Mouse (Mus musculus): ENCODE data around the gene Fndc8. TPM values are rescaled to one million over a fixed set of nuclear protein-coding genes. Genes with fewer than 3 reads are reported as not detected.

Gene Fndc8
- polyA plus RNA-seq, 2 experiments from 2014 or later = 0.25 TPM; not detected in 1

DNA sequence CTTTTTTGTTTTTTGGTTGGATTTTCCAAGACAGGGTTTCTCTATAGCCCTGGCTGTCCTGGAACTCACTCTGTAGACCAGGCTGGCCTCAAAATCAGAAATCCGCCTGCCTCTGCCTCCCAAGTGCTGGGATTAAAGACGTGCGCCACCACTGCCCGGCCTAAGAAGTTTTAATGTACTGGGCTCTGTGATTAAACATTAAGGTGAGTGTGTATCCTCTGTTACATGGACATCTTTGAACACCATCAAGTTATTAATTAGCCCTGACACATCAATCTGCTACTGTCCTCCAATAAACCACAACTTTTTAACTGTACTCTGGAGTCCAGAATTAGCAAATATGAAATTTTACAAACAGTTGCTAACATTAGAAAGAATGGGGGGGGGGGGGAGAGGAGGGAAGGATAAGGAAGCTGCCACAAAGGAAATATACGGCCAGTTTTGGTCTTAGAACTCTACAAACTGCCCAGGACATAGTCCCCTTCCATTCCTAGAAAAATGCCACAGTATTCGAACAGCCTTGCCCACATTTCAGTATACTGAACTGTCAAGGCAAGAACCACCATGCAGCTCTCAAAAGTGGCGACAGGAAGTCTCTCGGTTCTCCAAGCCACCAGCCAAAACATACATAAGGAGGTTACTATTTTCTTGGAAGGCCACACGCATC, 22.3 kb upstream of the Fndc8 start:
- no peak for ATAC-seq

DNA sequence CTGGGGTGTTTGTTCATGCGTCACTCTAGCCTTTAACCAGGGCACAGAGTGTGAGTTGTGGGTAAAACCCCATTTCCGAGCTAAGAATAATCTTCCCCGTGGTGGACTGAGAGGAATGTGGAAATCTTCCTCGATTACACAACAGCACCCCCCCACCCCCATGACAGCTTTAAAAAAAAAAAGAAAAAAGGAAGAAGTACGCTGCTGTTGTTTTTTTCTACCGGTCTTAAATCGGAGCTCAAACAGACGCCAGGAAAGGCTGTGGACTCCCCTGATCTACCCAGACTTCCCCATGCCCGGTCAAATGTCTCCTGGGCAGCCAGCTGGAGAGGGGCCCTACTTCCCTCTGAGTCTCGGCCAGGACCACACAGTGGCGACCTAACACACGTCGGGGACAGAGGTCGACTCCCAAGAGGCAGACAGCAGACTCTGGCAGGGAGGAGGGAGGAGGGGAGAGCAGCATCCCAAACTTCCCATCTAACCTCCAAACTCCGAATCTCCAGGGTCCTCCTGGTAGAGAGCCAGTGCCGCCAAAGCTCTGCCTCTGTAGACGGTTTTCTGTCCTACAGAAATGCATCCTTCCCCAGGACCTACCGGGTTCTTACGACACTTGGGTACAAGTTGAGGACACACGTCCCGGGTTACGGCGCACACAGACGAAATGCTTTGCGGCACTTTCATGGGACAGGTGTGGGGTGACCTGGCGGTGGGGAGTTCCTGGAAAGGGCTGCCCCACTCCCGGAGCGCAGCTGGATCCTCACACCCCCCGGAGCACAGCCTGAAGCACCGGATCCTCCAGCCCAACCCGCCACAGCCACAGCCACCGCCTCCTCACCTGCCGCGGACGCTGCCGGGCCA, 21.5 kb upstream of the Fndc8 start:
- peak; percentile 41 for ATAC-seq

DNA sequence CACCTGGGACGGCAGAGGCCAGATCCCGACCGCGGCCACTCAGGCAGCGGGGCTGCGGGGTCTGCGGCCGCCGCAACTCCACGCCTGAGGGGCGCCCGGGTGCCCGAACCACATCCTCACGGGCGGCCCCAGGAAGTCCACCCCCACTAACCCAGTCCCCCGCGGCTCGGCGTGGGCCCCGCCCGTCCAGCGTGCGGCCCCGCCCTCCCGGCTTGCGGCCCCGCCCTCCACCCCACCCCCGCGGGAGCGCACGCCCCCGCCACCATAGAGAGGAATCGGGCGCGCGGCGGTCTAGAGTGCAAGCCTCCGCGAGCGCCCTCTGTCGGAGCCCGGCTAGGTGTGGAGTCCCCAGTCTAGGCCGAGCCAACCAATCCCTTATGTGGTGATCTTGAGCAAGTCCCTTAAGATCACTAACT, 20.9 kb upstream of the Fndc8 start, which contains the start of gene Rffl:
Gene Rffl (minus strand): TSS at position 180 of the 416 bp plus-strand sequence.
- ATAC-seq = peak; percentile 79

DNA sequence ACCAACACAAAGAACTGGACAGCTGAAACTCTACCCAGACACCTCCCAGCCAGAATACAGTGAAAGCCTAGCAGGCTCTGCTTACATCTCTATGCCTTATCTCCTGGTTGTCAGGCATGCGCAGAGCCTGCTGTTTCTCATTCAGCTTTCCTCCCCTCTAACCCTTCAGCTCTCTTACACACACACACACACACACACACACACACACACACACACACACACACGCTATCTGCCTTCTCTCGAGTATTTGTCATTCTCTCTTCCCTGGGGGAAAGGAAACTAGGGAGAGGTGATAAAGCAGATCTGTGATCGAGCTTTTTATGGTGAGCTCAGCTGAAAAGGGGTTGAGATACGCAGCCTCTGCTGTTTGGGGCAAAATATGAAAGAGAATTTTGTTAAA, 17.0 kb upstream of the Fndc8 start:
- no peak for ATAC-seq

DNA sequence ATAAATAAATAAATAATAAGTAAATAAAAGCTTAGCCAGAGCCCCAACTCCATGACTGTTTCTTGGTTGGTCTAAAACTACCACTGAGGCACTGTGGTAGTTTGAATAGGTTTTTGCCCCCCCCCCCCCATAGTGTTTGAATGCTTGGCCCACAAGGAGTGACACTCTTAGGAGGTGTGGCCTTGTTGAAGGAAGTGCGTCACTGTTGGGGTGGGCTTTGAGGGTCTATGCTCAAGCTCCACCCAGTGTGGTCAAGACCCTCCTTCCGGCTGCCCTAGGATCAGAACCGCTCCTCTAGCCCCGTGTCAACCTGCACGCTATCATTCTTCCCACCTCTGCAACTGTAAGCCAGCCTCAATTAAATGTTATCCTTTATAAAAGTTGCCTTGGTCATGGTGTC, 16.3 kb upstream of the Fndc8 start:
- ATAC-seq = no peak

DNA sequence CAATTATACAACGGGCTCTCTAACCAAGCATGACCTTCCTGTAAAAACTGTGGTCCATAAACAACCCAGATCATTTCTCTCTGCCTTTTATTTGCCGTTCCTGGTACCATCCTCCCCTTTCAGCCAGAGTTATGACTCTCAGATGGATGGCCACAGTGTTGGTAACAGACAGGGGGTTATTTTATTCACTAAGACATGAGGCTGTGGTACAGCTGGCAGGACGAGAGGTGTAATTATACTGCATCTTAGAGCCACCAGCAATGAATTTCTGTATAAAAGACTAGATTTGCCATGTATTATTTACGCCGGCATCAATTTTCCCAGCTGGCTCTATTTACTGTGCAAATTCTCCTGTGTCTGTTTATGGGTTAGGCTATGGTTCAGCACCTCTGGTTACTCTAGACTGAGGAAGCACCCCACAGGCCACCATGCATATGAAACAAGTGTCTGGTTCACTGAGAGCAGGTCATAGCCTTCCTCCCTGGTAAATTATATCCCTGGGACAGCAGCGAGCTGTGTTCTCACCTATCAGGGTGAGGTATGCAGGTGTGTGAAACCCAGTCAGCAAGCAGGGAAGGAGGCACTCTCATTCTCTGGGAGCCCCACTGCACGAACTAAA, 14.1 kb upstream of the Fndc8 start:
- ATAC-seq = no peak

DNA sequence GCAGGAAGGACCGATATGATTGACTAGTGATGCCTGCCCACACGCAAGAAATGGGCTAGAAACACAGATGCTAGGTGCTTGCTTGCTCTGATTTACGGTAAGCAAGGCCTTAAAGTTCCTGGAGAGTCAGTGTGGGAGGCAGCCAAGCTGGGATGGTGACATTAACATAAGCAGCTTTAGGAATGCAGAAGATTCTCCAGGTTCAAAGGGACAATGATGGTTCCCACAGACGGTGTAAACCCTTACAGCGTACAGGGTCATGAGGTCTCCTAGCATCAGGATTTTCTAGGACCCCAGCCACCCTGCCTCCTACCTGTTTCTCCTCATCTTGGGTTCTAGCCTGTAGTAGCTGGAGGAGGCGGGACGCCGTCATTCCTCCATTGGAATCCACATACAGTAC, 8.7 kb upstream of the Fndc8 start:
- ATAC-seq = no peak

DNA sequence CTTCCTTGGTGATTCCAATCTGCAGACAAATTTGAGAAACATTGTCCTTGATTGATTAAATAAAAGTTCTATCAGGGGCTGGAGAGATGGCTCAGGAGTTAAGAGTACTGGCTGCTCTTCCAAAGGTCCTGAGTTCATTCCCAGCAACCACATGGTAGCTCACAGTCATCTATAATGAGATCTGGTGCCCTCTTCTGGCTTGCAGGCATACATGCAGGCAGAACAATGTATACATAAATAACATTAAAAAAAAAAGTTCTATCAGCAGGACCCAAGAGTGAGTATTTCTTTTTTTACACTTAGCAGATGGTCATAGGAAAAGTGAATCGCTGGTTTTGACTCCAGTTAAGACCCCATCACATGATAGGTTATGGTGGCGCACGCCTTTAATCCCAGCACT, 5.4 kb upstream of the Fndc8 start:
- no peak for ATAC-seq

DNA sequence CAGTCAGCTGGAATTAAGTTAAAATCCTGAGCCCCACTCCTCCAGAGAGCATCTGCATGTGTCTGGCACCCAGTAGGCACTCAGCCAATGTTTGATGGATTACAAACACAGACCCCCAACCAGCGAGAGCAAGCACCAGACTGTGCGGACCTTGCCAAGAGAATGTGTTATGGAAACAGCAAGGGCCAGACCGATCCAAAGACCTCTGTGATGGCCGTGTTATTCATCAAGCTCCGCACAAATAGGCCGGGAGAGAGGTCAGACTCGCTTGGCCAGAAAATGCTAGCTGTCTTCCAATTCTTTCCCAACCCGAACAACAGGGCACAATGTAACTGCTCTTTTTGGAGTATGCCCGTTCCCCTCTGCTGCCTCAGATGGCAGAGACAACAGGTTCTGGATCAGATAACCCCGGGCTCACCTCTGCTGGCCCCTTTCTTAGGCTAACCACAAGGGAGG, 3.4 kb upstream of the Fndc8 start:
- ATAC-seq = no peak

DNA sequence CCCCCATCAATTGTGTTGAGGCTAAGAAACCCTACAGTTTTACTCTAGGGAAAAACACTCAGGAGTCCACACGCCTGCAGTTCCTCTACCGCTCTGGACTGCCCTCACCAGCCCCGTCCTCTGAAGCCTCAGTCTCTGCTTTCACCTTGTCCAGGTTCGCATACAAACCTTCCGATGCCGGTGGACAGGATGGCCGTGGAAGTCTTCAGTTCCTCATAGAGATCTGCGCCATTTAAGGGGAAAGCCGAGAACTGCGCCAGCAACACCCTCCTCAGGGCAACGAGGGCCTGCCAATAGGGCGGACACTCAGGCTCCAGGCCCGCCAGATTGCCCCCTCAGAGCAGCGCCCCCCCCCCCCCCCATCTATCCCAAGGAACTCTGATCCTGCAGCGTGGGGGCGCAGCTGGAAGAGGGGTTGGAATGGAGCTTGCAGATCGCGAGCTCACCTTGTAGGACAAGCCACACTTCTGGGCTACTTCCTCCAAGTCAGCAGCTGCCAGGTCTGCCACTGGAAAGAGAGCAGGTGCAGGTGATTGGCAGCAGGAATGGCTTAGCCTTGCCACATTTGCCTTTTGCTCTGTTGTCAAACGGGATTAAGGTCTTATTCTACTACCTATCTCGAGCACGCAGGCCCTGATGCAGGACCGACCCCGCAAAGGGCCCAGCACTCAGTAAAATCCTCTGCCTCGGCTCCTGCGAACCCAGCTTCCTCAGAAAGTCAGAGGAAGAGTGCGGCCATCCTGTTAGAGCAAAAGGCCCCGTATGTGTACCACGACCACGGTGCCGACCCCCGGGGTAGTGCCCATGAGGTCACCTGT, 2.2 kb upstream of the Fndc8 start:
- ATAC-seq = peak; percentile 38

DNA sequence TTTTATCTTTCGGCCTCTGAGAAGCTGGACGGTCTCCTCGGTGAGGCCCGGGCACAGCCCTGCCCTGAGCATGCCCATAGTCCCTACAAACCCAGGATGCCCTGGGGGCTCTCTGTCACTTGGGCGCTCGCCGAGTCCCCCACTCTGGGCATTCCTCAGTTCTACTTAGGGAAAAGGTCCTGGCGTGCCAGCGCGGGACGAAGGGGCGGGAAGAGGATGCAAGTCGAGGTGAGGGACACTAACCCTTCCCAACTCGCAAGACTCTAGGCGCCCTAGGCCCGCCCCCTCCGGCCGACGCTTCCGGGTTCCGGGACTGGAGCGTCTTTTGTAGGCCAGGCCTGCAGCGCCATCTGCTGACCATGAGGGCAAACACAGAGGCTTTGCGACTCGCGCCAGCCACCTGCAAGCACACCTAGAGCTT, 1.6 kb upstream of the Fndc8 start, which contains the start of gene Rad51d:
Gene Rad51d (minus strand): TSS at position 273 of the 421 bp plus-strand sequence.
- peak; percentile 92 for ATAC-seq

DNA sequence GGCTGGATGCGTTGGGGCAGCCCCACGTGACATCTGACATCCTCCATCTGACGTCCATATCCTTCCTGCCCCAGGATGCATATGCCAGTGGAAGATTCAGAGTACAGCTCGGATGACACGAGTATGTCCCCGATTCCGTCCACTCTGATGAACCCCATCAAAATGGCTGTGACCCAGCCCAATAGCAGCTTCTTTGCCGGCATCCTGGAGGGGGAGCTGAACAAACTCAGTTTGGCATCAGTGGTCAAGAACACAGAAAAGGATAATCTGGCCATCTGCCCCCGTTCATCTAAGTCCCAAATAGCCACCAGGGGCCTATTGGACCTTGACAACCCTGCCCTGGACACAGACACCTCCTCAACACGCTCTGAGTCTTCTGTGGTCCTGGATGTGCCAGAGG, 5.6 kb downstream of the Fndc8 start:
- no peak for ATAC-seq

DNA sequence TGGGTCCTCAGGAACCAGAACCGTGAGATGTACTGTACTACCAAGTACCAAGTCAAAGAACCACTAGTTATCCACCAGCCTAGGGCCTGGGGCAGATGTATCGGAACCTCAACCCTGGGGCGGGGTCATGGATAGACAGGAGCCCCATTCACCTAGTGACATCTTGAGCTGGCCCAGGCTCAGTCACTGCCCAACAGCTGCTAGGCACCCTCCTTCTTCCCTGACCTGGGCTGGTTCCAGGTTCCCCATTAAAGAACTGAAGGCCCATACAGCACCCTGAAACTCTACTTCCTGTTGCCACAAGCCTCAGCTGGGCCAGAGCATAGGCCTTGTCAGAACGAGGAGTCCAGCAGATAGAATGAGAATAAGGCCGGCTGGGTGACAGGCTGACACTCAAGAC, 7.8 kb downstream of the Fndc8 start:
- no peak for ATAC-seq

DNA sequence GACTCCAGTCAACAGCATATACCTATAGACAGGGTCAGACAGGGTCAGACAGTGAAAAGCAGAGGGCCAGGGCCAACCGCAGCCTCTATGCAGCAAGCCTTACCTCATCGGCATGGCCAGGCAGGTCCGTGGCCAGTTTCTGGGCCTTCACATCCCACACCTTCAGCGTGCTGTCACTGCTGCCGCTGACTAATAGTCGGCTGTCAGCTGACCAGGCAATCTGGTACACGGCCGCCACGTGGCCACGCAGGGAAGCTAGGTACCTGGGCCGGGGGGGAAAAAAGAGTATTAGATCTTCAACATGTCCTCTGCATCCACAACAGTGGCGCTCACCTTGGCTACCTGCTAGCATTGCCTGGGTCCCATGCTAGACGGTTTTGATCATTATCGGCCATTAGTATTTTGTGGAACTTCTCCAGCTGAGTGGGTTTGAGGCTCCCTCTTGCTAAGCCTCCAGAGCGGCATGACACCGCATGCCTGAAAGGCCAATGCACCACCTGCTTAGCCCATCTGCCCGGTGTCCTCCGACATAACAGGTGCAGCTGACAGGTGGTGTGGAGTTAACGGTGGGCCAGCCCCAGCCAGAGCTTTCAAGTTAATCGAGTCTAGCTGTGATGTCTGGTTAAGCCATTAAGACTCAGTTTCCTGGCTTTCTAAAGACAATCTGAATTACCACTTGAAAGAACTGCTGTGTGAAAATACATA, 9.8 kb downstream of the Fndc8 start:
- ATAC-seq = no peak

DNA sequence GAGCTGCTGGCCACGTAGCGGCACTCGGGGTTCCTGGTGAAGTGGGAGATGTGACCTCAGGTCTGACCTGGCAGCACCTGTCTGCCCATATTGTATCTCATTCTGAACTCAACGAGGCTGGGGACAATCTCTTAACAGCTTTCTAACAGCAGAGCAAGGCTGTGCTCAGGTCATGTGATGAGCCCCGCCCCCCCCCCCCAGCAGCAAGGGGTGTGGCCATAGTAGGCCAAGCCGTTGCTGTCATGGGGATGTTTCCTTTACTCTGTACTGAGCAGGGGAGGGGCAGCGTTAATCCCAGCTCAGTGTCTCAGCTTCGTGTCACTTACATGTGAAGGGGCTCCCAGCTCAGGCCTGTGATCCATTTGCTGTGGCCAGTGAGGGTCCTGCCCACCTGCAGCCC, 13.0 kb downstream of the Fndc8 start:
- no peak for ATAC-seq

DNA sequence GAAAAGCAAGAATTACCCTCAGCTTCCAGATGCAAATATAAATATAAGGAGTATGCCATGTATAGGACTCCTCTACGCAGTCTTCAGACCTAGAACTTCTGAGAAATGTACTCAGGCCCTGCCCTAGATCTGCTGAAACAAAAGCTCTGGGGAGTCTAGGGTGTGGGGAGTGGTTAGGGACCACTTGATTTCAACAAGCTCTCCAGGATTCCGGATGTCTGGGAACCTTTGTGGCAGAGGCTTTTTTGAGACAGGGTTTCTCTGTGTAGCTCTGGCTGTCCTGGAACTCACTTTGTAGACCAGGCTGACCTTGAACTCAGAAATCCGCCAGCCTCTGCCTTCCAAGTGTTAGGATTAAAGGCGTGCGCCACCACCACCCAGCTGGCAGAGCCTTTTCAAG, 13.9 kb downstream of the Fndc8 start:
- no peak for ATAC-seq

DNA sequence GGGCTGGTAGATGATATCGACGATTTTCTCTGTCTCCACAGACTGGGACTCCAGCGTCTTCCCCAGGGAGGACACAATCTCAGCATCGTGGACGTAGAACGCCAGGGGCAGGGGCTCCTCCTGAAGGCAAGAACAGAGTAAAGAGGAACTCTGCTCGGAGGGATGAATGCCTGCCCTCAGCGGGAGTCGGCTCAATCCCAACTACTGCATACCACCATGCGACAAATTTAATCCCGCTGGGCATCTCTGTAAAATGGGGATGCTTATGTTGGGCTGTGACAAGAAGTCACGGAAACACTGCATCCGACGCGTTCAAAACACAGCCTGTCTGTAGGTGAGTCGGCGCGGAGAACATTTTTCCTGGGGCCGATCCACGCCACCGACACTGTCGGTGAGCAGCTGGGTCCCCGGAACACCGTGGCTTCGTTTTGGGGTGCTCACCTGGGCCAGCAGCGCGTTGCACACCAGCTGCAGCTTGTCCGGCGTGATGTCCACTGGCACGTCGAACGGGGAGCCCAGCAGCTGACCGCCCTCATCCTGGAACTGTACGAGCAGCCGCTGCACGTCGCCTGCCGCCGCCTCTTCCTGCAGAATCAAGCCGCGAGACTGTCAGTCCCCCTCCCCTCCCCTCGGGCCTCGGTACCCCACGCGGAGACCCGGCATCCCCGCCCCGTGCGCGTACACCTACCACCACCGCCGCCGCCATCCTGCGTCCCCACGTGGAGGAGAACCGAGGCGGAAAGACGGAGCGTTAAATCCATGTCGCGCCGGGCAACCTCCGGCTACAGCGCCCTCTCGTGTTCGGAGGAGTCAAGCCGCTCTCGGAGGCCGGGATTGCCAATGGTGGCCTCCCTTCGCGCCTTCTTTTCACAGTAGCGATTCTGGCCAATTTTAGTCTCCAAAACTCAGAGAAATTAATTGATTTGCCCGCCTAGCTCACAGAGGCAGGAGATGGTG, 16.0 kb downstream of the Fndc8 start, which contains the start of gene Nle1:
Gene Nle1 (minus strand): TSS at position 761 of the 957 bp plus-strand sequence.
- ATAC-seq = peak; percentile 89

DNA sequence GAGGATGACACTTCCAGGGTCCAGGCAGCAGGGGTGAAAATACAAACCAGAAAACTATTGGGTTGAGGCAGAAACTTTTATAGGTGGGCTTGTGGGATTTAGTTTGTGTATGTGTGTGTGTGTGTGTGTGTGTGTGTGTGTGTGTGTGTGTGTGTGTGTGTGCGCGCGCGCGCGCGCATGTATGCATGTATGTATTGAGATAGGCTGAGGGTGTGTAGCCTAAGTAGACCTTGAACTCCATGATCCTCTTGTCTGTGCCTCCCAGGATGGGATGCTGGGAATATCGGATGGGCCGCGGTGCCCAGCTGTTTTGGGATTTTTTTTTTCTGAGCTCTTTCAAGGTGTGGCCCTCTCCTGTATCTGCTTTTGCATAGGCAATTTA, 16.7 kb downstream of the Fndc8 start:
- ATAC-seq = no peak

DNA sequence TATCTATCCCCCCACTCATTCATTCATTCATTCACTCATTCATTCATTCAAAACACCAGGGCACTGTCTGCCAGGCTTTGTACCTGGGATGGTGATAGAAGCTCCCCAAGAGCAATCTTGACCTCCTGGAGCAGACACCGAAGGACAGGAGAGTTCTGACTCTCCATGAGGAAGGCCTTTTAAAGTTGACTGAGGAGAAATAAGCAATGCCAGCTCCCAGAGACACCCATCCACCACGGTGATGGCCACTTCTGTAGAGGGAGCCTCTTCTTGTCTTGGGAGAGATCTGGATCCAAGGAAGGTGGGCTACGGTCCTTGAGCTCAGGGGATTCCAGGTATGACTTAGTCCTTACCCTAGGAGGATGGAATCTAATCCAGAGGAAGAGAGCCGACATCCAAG, 18.3 kb downstream of the Fndc8 start, which contains the start of gene Unc45b:
Gene Unc45b (plus strand): TSS at position 301 of the 400 bp plus-strand sequence.
- no peak for ATAC-seq

DNA sequence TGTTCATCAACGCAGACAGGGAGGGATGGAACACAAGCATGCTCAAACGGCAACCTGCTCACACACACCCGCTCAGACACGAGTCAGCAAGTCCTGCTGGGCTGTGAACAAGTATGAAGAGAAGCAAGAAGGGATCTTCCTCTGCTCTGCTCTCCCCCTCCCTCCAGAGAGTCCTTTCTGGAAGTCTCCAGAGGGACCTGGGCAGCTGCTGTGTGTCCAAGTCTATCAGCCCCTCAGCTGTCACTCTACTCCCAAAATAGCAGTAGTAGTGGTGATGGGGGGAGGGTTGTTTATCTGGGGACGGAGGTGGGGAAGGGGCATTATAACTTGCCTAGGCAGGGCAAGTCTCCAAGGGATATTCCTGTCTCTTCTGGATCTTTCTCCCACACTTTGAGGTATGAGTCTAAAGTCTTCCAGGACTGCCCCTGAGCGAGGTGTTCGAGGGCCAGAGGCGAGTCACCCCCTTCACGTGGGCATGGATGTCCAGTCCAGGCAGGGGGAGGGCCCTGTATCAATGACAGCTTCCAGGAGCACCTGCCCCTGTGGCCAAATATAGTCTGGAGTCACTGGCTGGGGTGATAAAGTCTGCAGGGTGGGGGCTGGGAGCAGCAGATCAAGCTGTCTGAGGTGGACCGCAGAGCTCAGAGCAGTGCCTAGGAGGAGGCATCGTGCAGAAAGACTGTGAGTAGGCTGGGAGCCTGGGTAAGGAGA, 18.9 kb downstream of the Fndc8 start:
- ATAC-seq = no peak
